Mouse (Mus musculus) thymus, adult 2 months (tissue): Measurements from ENCODE around the gene Luc7l.

ENCODE experiments used
- CTCF ChIP-seq: fragments of 200-500 bp; IDR thresholded peaks from 2 replicates; pipeline ENCODE4 v1.5.1; 2012; ENCODE audit warnings: mild to moderate bottlenecking, control low read depth, low read length, moderate library complexity, borderline replicate concordance; ENCODE audit not compliant: control insufficient read depth, poor library complexity, insufficient read depth; ENCODE audit errors: extremely low read depth
- POLR2A ChIP-seq: fragments of 200-500 bp; IDR thresholded peaks from 2 replicates; pipeline ENCODE4 v1.6.1; 2012; ENCODE audit warnings: mild to moderate bottlenecking, low read length, control low read depth, moderate library complexity; ENCODE audit not compliant: control insufficient read depth, poor library complexity, insufficient read depth; ENCODE audit errors: extremely low read depth

DNA sequence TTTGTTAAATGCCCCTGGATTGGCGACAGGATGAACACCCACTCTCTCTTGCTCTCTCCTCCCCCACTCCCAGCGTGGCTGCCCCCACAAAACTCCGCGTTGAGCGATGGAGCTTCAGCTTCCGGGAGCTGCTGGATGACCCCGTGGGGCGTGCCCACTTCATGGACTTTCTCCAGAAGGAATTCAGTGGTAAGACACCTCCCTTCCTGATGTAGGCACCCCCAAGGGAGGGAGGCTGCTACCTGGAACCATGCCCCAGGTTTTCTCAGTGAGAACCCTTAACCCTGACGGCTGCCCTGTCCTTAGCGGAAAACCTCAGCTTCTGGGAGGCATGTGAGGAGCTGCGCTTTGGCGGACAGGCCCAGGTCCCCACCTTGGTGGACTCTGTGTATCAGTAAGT lies 45.0 kb upstream of the Luc7l start, which contains the start of gene Arhgdig:
- TF ChIP-seq CTCF (no peak), POLR2A (no peak)
